Mouse (Mus musculus) spleen, adult 12 weeks (tissue): ENCODE data around the gene 1700084M14Rik.
"Not testable (repeated sequence)": the region's sequence is repeated elsewhere in the genome, so short reads cannot be mapped to it uniquely, and the experiment has no call there.

ENCODE experiments used
- DNase-seq: peaks from one replicate; pipeline ENCODE4 v3.0.0; 2022; ENCODE audit warnings: low spot score

1700084M14Rik gene

DNA sequence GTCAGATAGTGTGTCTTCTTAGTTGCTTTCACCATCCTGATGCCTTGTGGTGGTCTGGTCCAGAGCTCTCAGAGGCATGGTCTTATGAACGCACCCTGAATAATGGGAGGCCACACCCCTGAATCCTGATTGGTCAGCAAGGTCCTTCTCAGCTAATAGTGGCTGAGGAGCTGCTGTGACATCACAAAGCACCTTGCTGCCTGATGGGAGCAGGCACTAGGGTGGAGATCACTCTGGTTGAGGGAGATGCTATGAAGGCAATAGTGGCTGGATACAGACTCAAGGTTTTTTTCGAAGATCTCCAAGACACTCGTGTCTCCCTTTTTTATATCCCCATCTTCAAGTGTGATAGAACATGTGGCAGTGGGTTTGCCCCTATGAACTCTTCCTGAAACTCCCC, at the start of gene 1700084M14Rik:
Gene 1700084M14Rik (minus strand): TSS at position 101 of the 400 bp plus-strand sequence.
- DNase-seq: not testable (repeated sequence)
